Mouse (Mus musculus) cortical plate, adult 2 months (tissue): ENCODE measurements around the gene Eif2ak4. TPM values are rescaled to one million over a fixed set of nuclear protein-coding genes. Genes with fewer than 3 reads are reported as not detected.
A peak's percentile ranks its signal among the peaks of the same experiment; 100 is the strongest.

Experiments
- H3K27ac ChIP-seq: fragments of 200-500 bp; 2 replicates; pipeline ENCODE4 v1.5.1; 2012; ENCODE audit warnings: low read length, control low read depth, inconsistent platforms; ENCODE audit not compliant: insufficient read depth
- H3K4me1 ChIP-seq: fragments of 200-500 bp; 2 replicates; pipeline ENCODE4 v1.6.1; 2011; ENCODE audit warnings: low read length; ENCODE audit not compliant: control insufficient read depth, insufficient read depth
- H3K4me3 ChIP-seq: fragments of 200-500 bp; 2 replicates; pipeline ENCODE4 v1.5.1; 2011; ENCODE audit warnings: mild to moderate bottlenecking, low read length, control low read depth; ENCODE audit not compliant: insufficient read depth
- CTCF ChIP-seq: fragments of 200-500 bp; IDR thresholded peaks from 2 replicates; pipeline ENCODE4 v1.5.1; 2011; ENCODE audit warnings: mild to moderate bottlenecking, control low read depth, low read length; ENCODE audit not compliant: insufficient read depth; ENCODE audit errors: extremely low read depth
- POLR2A ChIP-seq: fragments of 200-500 bp; IDR thresholded peaks from 2 replicates; pipeline ENCODE4 v1.6.1; 2011; ENCODE audit warnings: mild to moderate bottlenecking, low read length, control low read depth; ENCODE audit not compliant: insufficient read depth; ENCODE audit errors: extremely low read depth
- polyA plus RNA-seq: library from polyadenylated mRNA; depleted of rRNA; stranded (reverse); fragments of >200 nt; gene quantifications from 2 replicates; pipeline ENCODE4 v1.2.3, GENCODE M21; 2012

Eif2ak4 gene
- polyA plus RNA-seq, 1 experiment = 18.7 TPM

GRCm38 (mm10) chr2:118373572-118374279, 14.7 kb upstream of the Eif2ak4 start:
- Histone ChIP-seq H3K4me1 (peaks cover 2% of the 10 kb centered on the region; the same call in 1 of the 2 replicates), H3K4me3 (peak overlapping the region; percentile 58), H3K27ac (peak overlapping the region; percentile 76)
- TF ChIP-seq POLR2A (peak; percentile 72), CTCF (no peak)

DNA sequence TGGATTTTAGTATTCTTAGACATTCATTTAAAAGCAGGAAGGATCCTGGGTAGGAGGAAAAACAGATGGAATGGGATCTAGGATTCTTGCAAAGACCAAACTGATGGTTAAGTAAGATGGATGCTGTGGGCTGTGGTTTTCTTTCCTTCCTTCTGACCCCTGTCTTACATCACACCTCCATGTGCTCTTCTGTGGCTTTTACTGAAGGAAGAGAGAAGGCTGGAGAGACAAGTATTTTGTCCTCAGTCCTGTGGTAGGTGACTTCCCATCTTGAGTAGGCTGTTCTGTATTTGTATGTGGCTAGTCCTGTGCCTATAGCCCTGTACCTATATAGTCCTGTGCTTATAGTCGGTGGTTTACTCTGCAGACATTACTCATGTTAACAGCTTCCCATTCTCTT, 12.9 kb upstream of the Eif2ak4 start:
- Histone ChIP-seq H3K4me1 (peaks cover 2% of the 10 kb centered on the region; the same call in 1 of the 2 replicates), H3K27ac (no peak overlapping the region), H3K4me3 (no peak overlapping the region)
- no peak for TF ChIP-seq POLR2A

DNA sequence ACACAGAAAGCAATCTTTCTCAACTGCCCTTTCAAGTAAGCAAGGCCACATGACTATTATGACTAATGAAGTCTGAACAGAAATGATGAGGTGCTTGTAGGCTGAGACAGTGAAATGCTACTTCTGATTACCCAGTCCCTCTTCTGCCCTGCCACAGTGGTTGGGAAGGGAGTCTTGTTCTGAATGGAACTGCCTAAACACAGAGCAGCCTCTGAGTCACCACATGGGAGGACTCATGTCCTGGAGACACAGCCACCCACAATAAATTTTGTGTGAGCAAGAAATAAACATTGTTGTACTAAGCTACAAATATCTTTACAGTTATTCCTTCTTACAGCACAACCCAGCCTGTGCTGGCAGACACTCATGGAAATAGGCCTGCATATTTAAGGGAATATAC, 12.5 kb upstream of the Eif2ak4 start:
- Histone ChIP-seq H3K4me3 (no peak overlapping the region), H3K4me1 (peaks cover 2% of the 10 kb centered on the region; the same call in 1 of the 2 replicates), H3K27ac (no peak overlapping the region)
- no peak for TF ChIP-seq POLR2A
- no peak for TF ChIP-seq CTCF

DNA sequence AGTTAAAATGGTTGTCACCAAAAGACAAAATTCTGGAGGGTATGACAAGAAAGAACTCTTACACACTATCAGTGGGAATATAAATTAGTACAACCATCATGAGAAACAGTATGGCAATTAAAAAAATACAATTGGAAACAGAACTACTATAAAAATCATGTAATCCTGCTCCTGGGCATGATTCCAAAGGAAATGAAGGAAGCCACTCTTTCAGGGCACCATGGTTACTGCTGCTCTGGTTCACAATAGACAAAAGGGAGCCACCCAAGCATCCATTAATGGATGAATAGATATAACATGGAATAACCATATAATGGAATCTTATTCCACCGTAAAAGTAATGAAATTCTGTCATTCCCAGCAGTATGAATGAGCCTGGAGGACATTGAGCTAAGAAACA, 8.7 kb upstream of the Eif2ak4 start:
- TF ChIP-seq CTCF (no peak), POLR2A (no peak)

GRCm38 (mm10) chr2:118383387-118383786, 5.0 kb upstream of the Eif2ak4 start:
- H3K4me3 ChIP-seq = no peak overlapping the region
- TF ChIP-seq CTCF (0 out of 2 replicates have a peak, but pooled peaks have one; percentile 13), POLR2A (no peak)
- H3K27ac ChIP-seq = no peak overlapping the region
- H3K4me1 ChIP-seq = no peaks in the 10 kb centered on the region

More for the DNA sequence above, 8.7 kb upstream of the Eif2ak4 start:
- Histone ChIP-seq H3K4me1 (no peaks in the 10 kb centered on the region), H3K27ac (no peak overlapping the region), H3K4me3 (no peak overlapping the region)

- H3K4me3 ChIP-seq = no peak overlapping the region; the same call in 1 of the 2 replicates
- H3K4me1 ChIP-seq = peaks cover 2% of the 10 kb centered on the region; the same call in 1 of the 2 replicates
- TF ChIP-seq CTCF (no peak), POLR2A (no peak)
- no peak overlapping the region for H3K27ac ChIP-seq
These were observed 1.2 kb downstream of the Eif2ak4 start for GRCm38 (mm10) chr2:118389569-118389968.

GRCm38 (mm10) chr2:118390072-118390471, 1.7 kb downstream of the Eif2ak4 start:
- Histone ChIP-seq H3K27ac (no peak overlapping the region), H3K4me3 (no peak overlapping the region; the same call in 1 of the 2 replicates), H3K4me1 (peaks cover 2% of the 10 kb centered on the region; the same call in 1 of the 2 replicates)
- TF ChIP-seq CTCF (no peak), POLR2A (no peak)

DNA sequence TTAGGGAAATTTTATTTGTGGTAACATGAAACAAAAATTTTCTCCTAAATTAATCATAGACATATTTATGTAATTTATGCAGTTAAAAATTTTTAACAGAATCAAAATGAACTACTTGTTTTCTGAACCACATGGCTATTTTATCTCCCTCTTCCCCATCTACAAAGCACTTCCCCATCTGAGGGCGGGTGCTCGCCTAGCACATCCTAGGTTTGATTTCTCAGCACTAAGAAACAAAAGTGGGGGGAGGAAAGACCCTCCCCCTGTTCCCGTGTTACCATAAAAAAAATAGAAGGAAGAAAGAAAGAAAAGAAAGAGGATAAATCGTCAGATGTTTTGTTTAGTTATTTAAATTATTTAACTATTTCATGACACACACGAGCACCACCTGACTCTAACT, 2.8 kb downstream of the Eif2ak4 start:
- Histone ChIP-seq H3K4me1 (peaks cover 2% of the 10 kb centered on the region; the same call in 1 of the 2 replicates), H3K4me3 (no peak overlapping the region), H3K27ac (no peak overlapping the region)
- TF ChIP-seq POLR2A (no peak), CTCF (no peak)

DNA sequence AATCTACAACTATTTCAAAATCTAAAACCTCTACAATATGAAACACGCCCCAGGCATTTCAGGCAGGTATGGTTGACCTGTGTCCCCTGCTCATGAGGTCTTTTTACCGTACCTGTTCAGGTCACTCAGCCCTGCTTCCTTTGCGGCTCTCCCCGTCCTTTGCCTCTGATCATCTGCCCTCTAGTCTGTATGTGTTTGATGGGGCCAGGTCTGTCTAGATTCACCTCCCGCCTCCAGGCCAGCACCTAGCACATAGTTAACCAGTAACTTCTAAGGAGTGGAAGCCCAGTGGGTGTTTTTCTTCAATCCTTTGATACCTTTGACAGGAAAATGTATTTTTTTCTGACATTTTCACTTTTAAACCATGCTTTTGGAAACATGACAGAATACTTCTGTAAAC, 11.3 kb downstream of the Eif2ak4 start:
- no peaks in the 10 kb centered on the region for H3K4me1 ChIP-seq
- no peak for TF ChIP-seq POLR2A
- no peak for TF ChIP-seq CTCF
- no peak overlapping the region for H3K4me3 ChIP-seq
- H3K27ac ChIP-seq = no peak overlapping the region
